In the genomic region with DNA sequence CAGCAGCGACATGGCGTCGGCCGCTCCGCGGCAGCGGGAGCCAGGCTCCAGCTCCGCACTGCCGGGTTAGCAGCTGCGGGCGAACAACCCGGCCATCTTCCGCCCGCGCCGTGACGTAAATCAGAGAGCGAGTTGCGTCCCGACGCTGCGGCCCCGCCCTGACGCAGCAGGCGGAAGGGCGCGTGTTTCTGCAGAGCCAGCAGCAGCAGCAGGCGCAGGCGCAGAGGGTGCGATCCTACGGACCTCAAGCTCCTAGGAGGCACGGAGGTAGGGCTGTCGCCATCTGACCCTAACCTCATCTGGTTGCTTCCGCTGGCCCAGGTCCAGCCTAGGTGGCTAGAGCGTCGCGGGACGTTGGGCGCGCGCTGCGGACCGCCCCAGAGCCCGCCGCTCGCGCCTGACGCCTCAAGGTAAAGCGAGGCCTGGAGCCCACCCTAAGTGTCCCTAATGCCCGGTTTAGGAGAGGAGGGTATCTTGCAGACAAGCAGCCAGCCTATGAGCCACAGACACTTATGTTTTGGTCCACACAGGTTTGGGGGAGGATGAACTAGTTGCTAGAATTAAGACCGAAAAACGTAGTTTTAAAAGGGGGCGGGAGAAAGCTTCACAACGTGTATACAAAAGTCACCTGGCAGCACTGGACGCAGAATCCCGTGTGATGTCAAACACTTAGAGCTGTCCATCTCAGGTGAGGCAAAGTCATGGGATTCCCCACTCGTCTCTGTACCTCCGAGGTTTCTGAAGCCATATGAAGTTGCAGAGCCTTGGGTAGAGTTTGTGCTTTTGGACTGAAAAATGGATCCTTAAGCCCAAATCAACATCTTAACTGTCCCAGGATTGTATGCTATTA, we compare ENCODE assay signal across 8 mouse cellular contexts. TPM values are rescaled to one million over a fixed set of nuclear protein-coding genes. Genes with fewer than 3 reads are reported as not detected.
DNase-seq lines count a peak whose midpoint lies in the region; ATAC-seq and TF ChIP-seq lines count a peak whose summit lies in the region.

A gene (minus strand): TSS at position 122 of the 850 bp plus-strand sequence.
A gene (plus strand): TSS at position 137 of the 850 bp plus-strand sequence.

- no peak for TF ChIP-seq EP300 in liver, embryonic 14.5 days (IDR thresholded peaks at IDR 0.05; ENCODE audit: low read depth)
- no peak for TF ChIP-seq EP300 in stomach, postnatal 0 days (optimal IDR thresholded peaks at IDR 0.05)

- H3K4me2 ChIP-seq in heart, embryonic 15.5 days = peak within 1 kb of the TSS; percentile 75
- H3K4me2 ChIP-seq in liver, embryonic 14.5 days (ENCODE audit: low read depth) = peak within 1 kb of the TSS; percentile 93
- peak within 1 kb of the TSS; percentile 79 for H3K4me2 ChIP-seq in neural tube, embryonic 11.5 days (ENCODE audit: low read depth)
- H3K4me2 ChIP-seq in stomach, postnatal 0 days (replicated peaks; ENCODE audit: low read depth) = peak within 1 kb of the TSS; percentile 90

- H3K27me3 ChIP-seq in forebrain, embryonic 10.5 days (ENCODE audit: poor library complexity, severe bottlenecking) = no peaks in the 10 kb centered on the region
- H3K27me3 ChIP-seq in heart, embryonic 15.5 days = no peaks in the 10 kb centered on the region
- H3K27me3 ChIP-seq in liver, embryonic 14.5 days (ENCODE audit: control insufficient read depth, insufficient read depth, low read length) = no peaks in the 10 kb centered on the region
- H3K27me3 ChIP-seq in neural tube, embryonic 11.5 days (ENCODE audit: control insufficient read depth, insufficient read depth, low read length) = no peaks in the 10 kb centered on the region
- no peaks in the 10 kb centered on the region for H3K27me3 ChIP-seq in stomach, postnatal 0 days (ENCODE audit: control insufficient read depth, insufficient read depth, low read length)

- H3K27ac ChIP-seq in forebrain, embryonic 10.5 days = peak within 1 kb of the TSS; percentile 90
- peak within 1 kb of the TSS; percentile 89 for H3K27ac ChIP-seq in heart, embryonic 15.5 days
- H3K27ac ChIP-seq in liver, embryonic 14.5 days = peak within 1 kb of the TSS; percentile 54
- peak within 1 kb of the TSS; percentile 73 for H3K27ac ChIP-seq in neural tube, embryonic 11.5 days (ENCODE audit: low read depth, low read length)
- peak within 1 kb of the TSS; percentile 95 for H3K27ac ChIP-seq in stomach, postnatal 0 days (replicated peaks)

- peak; percentile 97 for ATAC-seq in heart, embryonic 15.5 days (replicated peaks; ENCODE audit: insufficient number of reproducible peaks, insufficient read depth, low FRiP score, low read depth)
- ATAC-seq in liver, embryonic 14.5 days (ENCODE audit: insufficient read depth) = peak; percentile 94
- ATAC-seq in neural tube, embryonic 11.5 days (ENCODE audit: insufficient read depth, low FRiP score, low TSS enrichment) = peak; percentile 94
- ATAC-seq in stomach, postnatal 0 days (ENCODE audit: low FRiP score, low TSS enrichment) = peak; percentile 96

- peak; percentile 87 to 89 for DNase-seq in CD8-positive naive resting alpha-beta T cell, adult 2 months (ENCODE audit: low read depth in 2 of 2, low spot score in 2 of 2)
- peak; percentile 92 for DNase-seq in c-Kit-positive CD71-negative TER-119-negative erythroid progenitor cells, embryonic 14.5 days (ENCODE audit: low read depth)
- peak; percentile 92 for DNase-seq in forebrain, embryonic 10.5 days (ENCODE audit: extremely low spot score, low spot score)
- DNase-seq in kidney, postnatal 25 days = peak; percentile 94 to 97
- DNase-seq in liver, embryonic 14.5 days (ENCODE audit: low read depth in 3 of 3, low spot score in 3 of 3) = peak; percentile 87 to 90 (median 88)
- peak; percentile 96 for DNase-seq in neural tube, embryonic 11.5 days (ENCODE audit: low spot score)
- DNase-seq in stomach, postnatal 0 days (ENCODE audit: low spot score) = peak; percentile 95

- no peak for TF ChIP-seq CTCF in liver, embryonic 14.5 days (IDR thresholded peaks at IDR 0.05; ENCODE audit: low read depth)
- TF ChIP-seq CTCF in stomach, postnatal 0 days (IDR thresholded peaks at IDR 0.05; ENCODE audit: low read depth) = no peak

- H3K36me3 ChIP-seq in forebrain, embryonic 10.5 days (replicated peaks) = no peaks in the 10 kb centered on the region; the same call in 1 of the 2 replicates
- no peaks in the 10 kb centered on the region for H3K36me3 ChIP-seq in heart, embryonic 15.5 days
- H3K36me3 ChIP-seq in liver, embryonic 14.5 days (replicated peaks; ENCODE audit: control insufficient read depth, insufficient read depth, low read depth) = 0 out of 2 replicates have a peak, but pooled peaks cover 2% of the 10 kb centered on the region
- H3K36me3 ChIP-seq in neural tube, embryonic 11.5 days (ENCODE audit: control insufficient read depth, insufficient read depth, low read length) = no peaks in the 10 kb centered on the region
- H3K36me3 ChIP-seq in stomach, postnatal 0 days (ENCODE audit: control insufficient read depth, insufficient read depth, low read length) = no peaks in the 10 kb centered on the region

- peak within 1 kb of the TSS; percentile 83 for H3K4me3 ChIP-seq in forebrain, embryonic 10.5 days
- peak within 1 kb of the TSS; percentile 71 for H3K4me3 ChIP-seq in heart, embryonic 15.5 days
- H3K4me3 ChIP-seq in liver, embryonic 14.5 days (ENCODE audit: insufficient read depth in 1 of 2, low read depth in 2 of 2, low read length in 2 of 2) = peak within 1 kb of the TSS; percentile 70 to 83
- peak within 1 kb of the TSS; percentile 63 for H3K4me3 ChIP-seq in neural tube, embryonic 11.5 days (ENCODE audit: low read depth, low read length)
- H3K4me3 ChIP-seq in stomach, postnatal 0 days (ENCODE audit: low read depth, low read length) = peak within 1 kb of the TSS; percentile 91

- under 1% methylated on average over 58 of the region's 58 CpGs for WGBS in forebrain, embryonic 10.5 days
- under 1% methylated on average over 58 of the region's 58 CpGs for WGBS in heart, embryonic 15.5 days
- WGBS in liver, embryonic 14.5 days (ENCODE audit: insufficient replicate concordance) = under 1% methylated on average over 58 of the region's 58 CpGs
- under 1% methylated on average over 58 of the region's 58 CpGs for whole genome bisulfite sequencing in neural tube, embryonic 11.5 days
- WGBS in stomach, postnatal 0 days = under 1% methylated on average over 58 of the region's 58 CpGs

- no peaks in the 10 kb centered on the region for H3K9me3 ChIP-seq in forebrain, embryonic 10.5 days
- H3K9me3 ChIP-seq in heart, embryonic 15.5 days (replicated peaks) = no peaks in the 10 kb centered on the region
- H3K9me3 ChIP-seq in liver, embryonic 14.5 days (ENCODE audit: control insufficient read depth, low read length) = no peaks in the 10 kb centered on the region
- H3K9me3 ChIP-seq in neural tube, embryonic 11.5 days (ENCODE audit: control insufficient read depth, low read length) = no peaks in the 10 kb centered on the region
- H3K9me3 ChIP-seq in stomach, postnatal 0 days (ENCODE audit: control insufficient read depth, low read length) = no peaks in the 10 kb centered on the region

- H3K9ac ChIP-seq in heart, embryonic 15.5 days = peak within 1 kb of the TSS; percentile 90
- H3K9ac ChIP-seq in liver, embryonic 14.5 days (replicated peaks) = peak within 1 kb of the TSS; percentile 80
- peak within 1 kb of the TSS; percentile 85 for H3K9ac ChIP-seq in neural tube, embryonic 11.5 days (ENCODE audit: low read length)
- peak within 1 kb of the TSS; percentile 97 for H3K9ac ChIP-seq in stomach, postnatal 0 days (ENCODE audit: low read length)

- peaks cover 24% of the 10 kb centered on the region for H3K4me1 ChIP-seq in forebrain, embryonic 10.5 days
- H3K4me1 ChIP-seq in heart, embryonic 15.5 days (replicated peaks) = peaks cover 25% of the 10 kb centered on the region
- peaks cover 13 to 18% of the 10 kb centered on the region in 2 experiments for H3K4me1 ChIP-seq in liver, embryonic 14.5 days (replicated peaks; ENCODE audit: control insufficient read depth in 2 of 2, insufficient read depth in 2 of 2, low read length in 1 of 2)
- H3K4me1 ChIP-seq in neural tube, embryonic 11.5 days (ENCODE audit: control insufficient read depth, insufficient read depth, low read length) = peaks cover 6% of the 10 kb centered on the region; the same call in 1 of the 2 replicates
- H3K4me1 ChIP-seq in stomach, postnatal 0 days (replicated peaks; ENCODE audit: control insufficient read depth, insufficient read depth) = peaks cover 4% of the 10 kb centered on the region; the same call in 1 of the 2 replicates

RNA-seq across cellular contexts. Expression of the first gene that starts in this region (rescaled TPM):
- polyA plus RNA-seq in forebrain, embryonic 10.5 days (2016; fragmentation: Nextera tagmentation; extraction: Ambion mirVana) = 62.8 and 64.2 TPM in 2 replicates
- polyA plus RNA-seq in heart, embryonic 15.5 days (2015; fragmentation: Nextera tagmentation; extraction: Ambion mirVana) = 23.6 and 35.4 TPM in 2 replicates
- 19.4 and 22.6 TPM in 2 replicates for polyA plus RNA-seq in liver, embryonic 14.5 days (2012; rRNA removed)
- 20.7 and 22.7 TPM in 2 replicates for polyA plus RNA-seq in liver, embryonic 14.5 days (2014; fragmentation: Nextera tagmentation; extraction: Ambion mirVana)
- 53.4 and 53.5 TPM in 2 replicates for polyA plus RNA-seq in neural tube, embryonic 11.5 days (2014; fragmentation: Nextera tagmentation; extraction: Ambion mirVana)
- polyA plus RNA-seq in stomach, postnatal 0 days (2015; fragmentation: Nextera tagmentation; extraction: Ambion mirVana) = 36.1 and 38.3 TPM in 2 replicates

RNA-seq across cellular contexts. Expression of the second gene that starts in this region (rescaled TPM):
- polyA plus RNA-seq in forebrain, embryonic 10.5 days (2016; fragmentation: Nextera tagmentation; extraction: Ambion mirVana) = 17.6 TPM in 2 replicates
- polyA plus RNA-seq in heart, embryonic 15.5 days (2015; fragmentation: Nextera tagmentation; extraction: Ambion mirVana) = 14.1 and 18.9 TPM in 2 replicates
- polyA plus RNA-seq in liver, embryonic 14.5 days (2012; rRNA removed) = 8.2 and 11.1 TPM in 2 replicates
- polyA plus RNA-seq in liver, embryonic 14.5 days (2014; fragmentation: Nextera tagmentation; extraction: Ambion mirVana) = 12.8 and 15.0 TPM in 2 replicates
- 17.7 and 20.7 TPM in 2 replicates for polyA plus RNA-seq in neural tube, embryonic 11.5 days (2014; fragmentation: Nextera tagmentation; extraction: Ambion mirVana)
- 15.6 and 17.0 TPM in 2 replicates for polyA plus RNA-seq in stomach, postnatal 0 days (2015; fragmentation: Nextera tagmentation; extraction: Ambion mirVana)

Comparison
In these comparisons a context has a peak if more than half of its experiments do, and no peak if none do; other contexts are left out.
1. Peak in every context shown above with its lines: DNase-seq, ATAC-seq, H3K4me3 ChIP-seq and H3K27ac ChIP-seq.